Mouse (Mus musculus): ENCODE data around the gene Gm20388. TPM values are rescaled to one million over a fixed set of nuclear protein-coding genes. Genes with fewer than 3 reads are reported as not detected.
"Not testable (repeated sequence)": the region's sequence is repeated elsewhere in the genome, so short reads cannot be mapped to it uniquely, and the experiment has no call there.

Gene Gm20388
- total RNA-seq, 2 experiments from 2014 or later: 18.5 to 23.8 TPM

GRCm38 (mm10) chr8:121654131-121654530, 1743.5 kb downstream of the Gm20388 start:
- no peak for ATAC-seq (replicated peaks; ENCODE audit: poor library complexity, severe bottlenecking)

GRCm38 (mm10) chr8:121654966-121655494, 1744.4 kb downstream of the Gm20388 start:
- ATAC-seq (replicated peaks; ENCODE audit: poor library complexity, severe bottlenecking): no peak

- no peak for ATAC-seq (replicated peaks; ENCODE audit: poor library complexity, severe bottlenecking)
Observed at GRCm38 (mm10) chr8:121660602-121661001, 1750.0 kb downstream of the Gm20388 start.

- no peak for ATAC-seq (replicated peaks; ENCODE audit: poor library complexity, severe bottlenecking)
Observed at GRCm38 (mm10) chr8:121661631-121662357, 1751.2 kb downstream of the Gm20388 start.

DNA sequence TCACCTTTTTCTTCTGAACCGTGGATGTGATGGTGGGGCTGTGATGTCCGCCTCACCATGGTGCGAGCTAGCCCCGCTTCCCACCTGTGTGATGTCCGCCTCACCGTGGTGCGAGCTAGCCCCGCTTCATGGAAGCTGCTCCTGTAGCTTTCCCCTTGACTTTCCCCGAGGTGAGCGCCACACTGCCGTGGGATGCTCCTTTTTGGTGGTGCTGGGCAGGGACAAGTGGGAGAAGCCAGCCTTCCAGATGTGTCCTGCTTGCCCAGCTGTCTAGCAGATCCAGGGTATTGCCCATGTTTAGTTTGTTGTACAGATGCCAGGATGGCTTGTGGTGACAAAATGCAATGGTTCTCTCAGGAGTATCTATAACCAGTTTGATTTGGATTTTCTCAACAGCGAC, 1752.5 kb downstream of the Gm20388 start:
- ATAC-seq (replicated peaks; ENCODE audit: poor library complexity, severe bottlenecking): no peak

- peak; percentile 84 for ATAC-seq (replicated peaks; ENCODE audit: poor library complexity, severe bottlenecking)
Observed at GRCm38 (mm10) chr8:121665329-121665728, 1754.7 kb downstream of the Gm20388 start.

DNA sequence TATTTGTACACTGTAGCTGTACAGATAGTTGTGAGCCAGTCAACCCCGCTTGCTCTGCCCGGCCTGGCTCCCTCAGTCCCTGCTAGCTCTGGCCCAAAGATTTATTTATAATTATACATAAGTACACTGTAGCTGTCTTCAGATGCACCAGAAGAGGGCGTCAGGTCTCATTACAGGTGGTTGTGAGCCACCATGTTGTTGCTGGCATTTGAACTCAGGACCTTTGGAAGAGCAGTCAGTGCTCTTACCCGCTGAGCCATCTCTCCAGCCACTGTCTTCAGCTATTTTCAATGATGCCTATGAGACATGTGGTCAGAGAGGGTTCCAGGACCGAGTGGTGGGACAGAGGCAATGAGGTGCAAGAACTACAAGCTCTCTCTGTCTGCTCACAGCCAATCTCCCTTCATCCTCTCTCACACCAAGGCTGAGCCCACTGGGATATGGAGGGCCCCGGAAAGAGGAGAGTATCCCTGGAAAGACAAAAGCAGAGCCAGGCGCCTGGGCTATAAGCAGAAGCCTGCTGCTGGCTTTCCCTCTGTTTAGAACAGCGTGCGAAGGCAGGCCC, 1757.4 kb downstream of the Gm20388 start:
- ATAC-seq (replicated peaks; ENCODE audit: poor library complexity, severe bottlenecking): not testable (repeated sequence)

DNA sequence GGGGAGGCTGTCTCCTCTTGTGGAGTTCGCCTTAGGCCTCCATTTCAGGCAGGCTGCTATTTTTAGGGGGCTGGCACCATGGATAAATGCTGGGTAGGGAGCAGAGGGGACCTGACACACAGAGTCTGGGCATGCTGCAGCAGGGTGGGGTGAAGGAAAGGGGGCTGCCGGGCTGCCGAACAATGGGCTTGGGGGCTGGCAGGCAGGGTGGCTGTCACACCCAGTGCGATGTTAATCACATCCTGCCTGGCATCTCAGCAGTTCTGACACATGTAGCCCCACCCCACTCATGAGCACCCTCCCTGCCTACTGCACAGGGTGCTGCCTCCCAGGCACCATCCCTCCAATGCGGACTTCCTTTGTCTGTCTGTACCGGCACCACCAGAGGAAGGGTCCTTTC, 1757.9 kb downstream of the Gm20388 start:
- no peak for ATAC-seq (replicated peaks; ENCODE audit: poor library complexity, severe bottlenecking)

DNA sequence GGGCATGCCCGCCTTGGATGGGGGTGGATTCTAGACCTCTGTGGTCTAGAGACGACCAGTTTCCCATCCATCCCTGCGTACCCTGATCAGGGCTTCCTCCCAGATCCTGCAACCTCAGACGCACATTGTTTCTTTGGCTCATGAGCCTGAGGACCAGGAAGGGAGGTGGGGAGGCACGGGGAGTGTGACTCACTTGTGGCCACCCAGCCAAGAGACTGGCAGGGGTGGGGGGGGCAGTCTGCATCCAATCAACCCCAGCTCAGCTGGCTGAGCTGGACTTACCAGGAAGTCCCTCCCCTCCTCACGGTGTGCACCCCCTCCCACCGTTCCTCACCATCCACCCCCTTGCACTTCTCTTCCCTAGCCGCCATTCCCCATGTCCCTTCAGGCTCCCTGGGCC, 1758.6 kb downstream of the Gm20388 start:
- ATAC-seq (replicated peaks; ENCODE audit: poor library complexity, severe bottlenecking): no peak

GRCm38 (mm10) chr8:121673153-121673552, 1762.5 kb downstream of the Gm20388 start:
- ATAC-seq (replicated peaks; ENCODE audit: poor library complexity, severe bottlenecking): no peak

- ATAC-seq (replicated peaks; ENCODE audit: poor library complexity, severe bottlenecking): no peak
Observed at GRCm38 (mm10) chr8:121673917-121674316, 1763.3 kb downstream of the Gm20388 start.

DNA sequence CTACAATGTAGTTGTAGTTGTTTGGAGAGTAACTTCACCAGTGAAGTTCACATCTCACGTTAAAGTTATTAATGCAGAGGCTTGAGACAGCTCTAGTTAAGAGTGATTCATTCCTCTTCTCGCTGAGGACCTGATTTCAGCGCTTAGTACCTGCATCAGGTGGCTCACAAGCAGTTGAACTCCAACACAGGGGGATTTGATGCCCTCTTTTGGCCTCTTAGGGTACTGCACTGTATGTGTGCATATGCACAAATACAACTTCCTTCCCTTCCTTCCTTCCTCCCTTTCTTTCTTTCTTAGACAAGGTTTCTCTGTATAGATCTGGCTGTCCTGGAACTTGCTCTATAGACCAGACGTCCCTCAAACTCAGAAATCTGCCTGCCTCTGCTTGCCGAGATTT, 1763.9 kb downstream of the Gm20388 start:
- ATAC-seq (replicated peaks; ENCODE audit: poor library complexity, severe bottlenecking): no peak

DNA sequence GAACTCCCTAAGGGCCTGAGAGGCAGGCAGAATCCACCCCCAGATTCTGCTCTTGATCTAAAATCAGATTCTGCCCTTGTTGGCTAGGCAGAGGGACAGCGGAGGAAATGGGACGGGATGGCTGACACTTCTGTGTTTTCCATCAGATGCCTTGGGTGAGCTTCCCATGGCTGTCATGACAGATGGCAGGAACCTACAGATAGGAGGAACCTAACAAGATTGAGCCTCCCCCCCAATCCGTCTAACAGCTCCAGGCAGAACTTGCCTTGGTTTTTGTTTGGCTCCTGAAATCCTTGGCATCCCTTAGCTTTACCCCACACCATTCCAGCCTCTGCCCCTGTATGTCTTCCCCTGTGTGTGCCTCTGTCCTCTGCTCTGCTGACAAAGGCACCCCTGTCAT, 1764.5 kb downstream of the Gm20388 start:
- no peak for ATAC-seq (replicated peaks; ENCODE audit: poor library complexity, severe bottlenecking)

DNA sequence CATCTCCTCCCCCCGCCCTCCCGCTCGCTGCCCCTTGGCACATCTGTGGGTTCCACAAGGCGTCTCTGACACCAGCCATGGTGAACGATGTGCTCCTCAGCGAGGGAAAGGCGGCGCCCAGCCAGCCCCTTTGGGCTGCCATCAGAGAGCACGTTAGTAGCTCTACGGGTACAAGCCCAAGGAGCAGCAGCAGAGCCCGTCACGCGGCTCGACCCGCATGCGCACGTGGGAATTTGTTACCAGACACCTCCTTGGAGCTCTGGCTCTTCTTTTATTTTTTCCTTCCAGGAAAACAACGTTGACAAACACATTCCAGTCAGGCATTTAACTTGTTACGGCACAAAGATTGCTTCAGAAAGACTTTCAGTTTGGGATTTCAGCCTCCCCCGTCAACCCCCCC, 1765.1 kb downstream of the Gm20388 start:
- ATAC-seq (replicated peaks; ENCODE audit: poor library complexity, severe bottlenecking): no peak

- ATAC-seq (replicated peaks; ENCODE audit: poor library complexity, severe bottlenecking): no peak
Observed at GRCm38 (mm10) chr8:121678696-121679095, 1768.1 kb downstream of the Gm20388 start.

- ATAC-seq (replicated peaks; ENCODE audit: poor library complexity, severe bottlenecking): no peak
Observed at GRCm38 (mm10) chr8:121680896-121681295, 1770.3 kb downstream of the Gm20388 start.

DNA sequence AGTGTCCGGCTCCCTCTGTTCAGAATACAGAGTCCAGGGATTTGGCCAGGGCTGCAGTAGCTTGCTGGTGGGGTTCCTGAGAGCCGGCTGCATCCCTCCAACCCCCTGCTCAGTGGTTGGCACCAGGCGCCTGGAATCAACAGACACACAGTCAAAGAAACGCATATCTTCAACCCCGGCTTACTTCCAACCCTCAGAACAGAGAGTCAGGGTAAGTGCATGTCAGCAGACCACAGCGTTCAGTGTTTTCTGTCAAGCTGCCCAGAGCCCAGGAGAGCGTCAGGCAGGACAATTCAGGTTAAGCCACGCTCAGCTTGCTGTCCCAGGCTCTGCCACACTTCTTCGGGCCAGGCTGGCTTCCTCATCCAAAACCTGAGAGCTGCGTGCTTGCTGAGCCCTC, 1770.8 kb downstream of the Gm20388 start:
- no peak for ATAC-seq (replicated peaks; ENCODE audit: poor library complexity, severe bottlenecking)

DNA sequence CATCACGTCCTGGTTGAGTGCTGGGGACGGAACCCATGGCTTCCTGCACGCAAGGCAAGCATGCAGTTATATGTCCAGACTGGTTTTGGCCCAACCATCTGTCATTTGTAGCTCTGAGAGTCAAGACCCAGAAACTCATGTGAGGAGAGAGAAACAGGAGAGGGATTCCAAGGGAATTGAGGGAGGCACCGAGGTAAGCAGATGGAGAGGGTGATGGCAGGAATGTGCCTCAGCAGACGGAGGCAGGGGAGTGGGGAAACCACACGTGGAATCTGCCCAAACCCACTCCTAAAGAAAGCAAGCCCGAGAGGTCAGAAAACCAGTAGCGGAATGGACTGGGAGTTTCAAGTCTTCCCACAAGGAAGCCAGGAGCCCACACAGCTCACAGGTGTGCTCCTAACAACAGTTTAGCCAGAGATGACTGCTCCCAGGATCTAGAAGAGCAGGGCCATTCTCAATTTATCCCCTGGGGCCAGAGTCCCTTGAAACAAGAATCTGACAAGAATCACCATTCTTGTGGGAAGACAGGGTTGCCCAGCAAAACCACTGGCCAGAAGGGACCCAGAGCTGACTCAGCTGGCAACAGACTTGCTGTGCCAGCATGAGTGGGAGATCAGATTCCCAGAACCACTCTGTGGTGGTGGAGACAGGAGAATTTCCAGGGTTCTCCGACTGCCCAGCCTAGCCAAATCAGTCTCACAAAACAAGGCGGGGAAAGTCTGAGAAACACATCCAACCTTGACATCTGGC, 1772.6 kb downstream of the Gm20388 start:
- no peak for ATAC-seq (replicated peaks; ENCODE audit: poor library complexity, severe bottlenecking)

- peak; percentile 73 for ATAC-seq (replicated peaks; ENCODE audit: poor library complexity, severe bottlenecking)
Observed at GRCm38 (mm10) chr8:121685419-121685818, 1774.8 kb downstream of the Gm20388 start.

- ATAC-seq (replicated peaks; ENCODE audit: poor library complexity, severe bottlenecking): no peak
Observed at GRCm38 (mm10) chr8:121687455-121688161, 1777.0 kb downstream of the Gm20388 start.

DNA sequence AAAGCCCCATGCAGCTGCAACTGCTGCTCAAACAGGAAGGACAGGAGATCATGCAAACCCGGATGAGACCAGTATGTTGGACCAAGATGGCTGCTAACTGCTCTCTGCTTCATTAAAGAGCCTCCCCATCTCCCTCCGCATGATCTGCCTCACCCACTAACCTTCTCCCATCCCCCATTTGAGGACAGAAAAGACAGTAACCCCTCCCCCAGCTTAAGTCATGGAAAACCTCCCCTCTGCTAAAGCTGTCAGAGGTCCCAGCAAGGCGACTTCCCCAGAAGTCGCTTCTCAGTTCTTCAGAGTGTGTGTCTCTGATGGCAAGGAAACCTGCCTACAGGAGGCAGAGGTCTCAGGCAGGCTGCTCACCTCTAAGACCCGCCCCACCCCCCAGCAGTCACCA, 1777.9 kb downstream of the Gm20388 start:
- ATAC-seq (replicated peaks; ENCODE audit: poor library complexity, severe bottlenecking): no peak
